Mouse (Mus musculus) MEL (cell line): ENCODE measurements at regions not wholly inside any gene's neighbourhood (a gene's known extent, or its start where the extent isn't known, plus 50 kb on each side); places are given as distances from the start of the nearest gene placed in this dataset.

ENCODE experiments used
- CHD2 ChIP-seq: IDR thresholded peaks from 2 replicates; pipeline ENCODE4 v1.6.1; 2011; ENCODE audit warnings: low read length, improper control_type of control experiment
- CTCF ChIP-seq, 3 experiments: IDR thresholded peaks in 2 of 3; conservative IDR thresholded peaks in 1 of 3; 2 replicates each; pipeline ENCODE4 v1.5.1; 2011 to 2012; ENCODE audit warnings: low read length in 3 of 3, low read depth in 2 of 3, mild to moderate bottlenecking in 2 of 3, improper control_type of control experiment in 1 of 3, inconsistent platforms in 1 of 3, mixed read lengths in 1 of 3, moderate library complexity in 1 of 3; ENCODE audit not compliant: control insufficient read depth in 1 of 3, insufficient read depth in 1 of 3, poor library complexity in 1 of 3, severe bottlenecking in 1 of 3
- GATA1 ChIP-seq: IDR thresholded peaks from 2 replicates; pipeline ENCODE4 v1.6.1; 2011; ENCODE audit warnings: low read depth, low read length, improper control_type of control experiment
- MAX ChIP-seq: IDR thresholded peaks from 2 replicates; pipeline ENCODE4 v1.6.1; 2011; ENCODE audit warnings: low read length, improper control_type of control experiment
- POLR2A ChIP-seq, 2 experiments: IDR thresholded peaks; 2 replicates each; pipeline ENCODE4 v1.6.1; 2011 to 2012; ENCODE audit warnings: low read length in 2 of 2, mild to moderate bottlenecking in 2 of 2, control low read depth in 1 of 2, improper control_type of control experiment in 1 of 2, low read depth in 1 of 2, moderate library complexity in 1 of 2; ENCODE audit not compliant: control insufficient read depth in 1 of 2, insufficient read depth in 1 of 2, poor library complexity in 1 of 2
- ZKSCAN1 ChIP-seq: IDR thresholded peaks from 2 replicates; pipeline ENCODE4 v1.6.1; 2012; ENCODE audit warnings: low read depth, mild to moderate bottlenecking, inconsistent platforms, low read length, improper control_type of control experiment, moderate library complexity

DNA sequence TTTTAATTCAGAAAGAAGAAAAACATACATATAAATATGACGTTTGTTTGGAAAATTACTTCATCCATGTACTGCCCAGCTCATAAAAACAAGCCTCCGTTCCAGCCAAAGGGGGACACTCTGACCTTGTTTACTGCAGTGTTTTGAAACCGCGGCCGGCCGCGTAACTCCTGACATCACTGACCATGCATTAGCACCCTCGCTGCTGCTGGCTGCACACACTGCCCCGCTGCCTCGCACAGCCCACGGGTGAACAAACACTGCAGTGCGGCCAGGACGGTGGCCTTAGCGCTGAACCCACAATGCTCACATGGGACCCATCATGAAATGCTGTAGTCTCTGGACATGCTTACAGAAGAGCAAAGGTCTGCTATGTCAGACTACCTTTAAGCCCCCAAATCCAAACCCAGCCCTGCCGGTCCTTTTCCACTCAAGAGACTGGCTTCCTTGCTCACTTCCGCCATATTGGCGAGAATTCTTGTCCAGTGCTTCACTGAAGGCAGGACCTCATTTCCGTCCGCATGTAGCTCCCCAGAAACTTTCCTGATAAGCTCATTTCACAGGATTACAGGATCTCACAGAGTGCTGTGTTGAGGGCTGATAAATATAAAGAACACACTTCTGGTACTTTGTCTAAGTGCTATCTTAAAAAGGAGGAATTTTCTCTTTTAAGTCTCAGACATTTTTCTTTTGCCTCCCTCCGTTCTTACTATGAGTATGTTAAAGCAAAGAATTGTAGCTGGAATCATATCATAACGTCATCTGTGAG lies 154.9 kb upstream of the Klf14 start:
- no peak for TF ChIP-seq CHD2
- no peak for TF ChIP-seq ZKSCAN1
- TF ChIP-seq POLR2A (IDR thresholded peaks at IDR 0.05; ENCODE audit: control insufficient read depth in 1 of 2, insufficient read depth in 1 of 2, low read depth in 1 of 2, low read length in 2 of 2, poor library complexity in 1 of 2) = no peak
- no peak for TF ChIP-seq GATA1
- TF ChIP-seq CTCF (IDR thresholded peaks at IDR 0.05 in 2 of 3, conservative IDR thresholded peaks at IDR 0.05 in 1 of 3; ENCODE audit: control insufficient read depth in 1 of 3, insufficient read depth in 1 of 3, low read depth in 2 of 3, low read length in 3 of 3, poor library complexity in 1 of 3, severe bottlenecking in 1 of 3) = no peak
- TF ChIP-seq MAX = no peak
